Comparison of ENCODE assay signal across 8 mouse cellular contexts in genomic region chr4:41063894-41064673, GRCm38 (mm10). TPM values are rescaled to one million over a fixed set of nuclear protein-coding genes. Genes with fewer than 3 reads are reported as not detected.
DNase-seq lines count a peak whose midpoint lies in the region; ATAC-seq lines count a peak whose summit lies in the region.

No protein-coding gene starts in this region.

- no peak overlapping the region for H3K9ac ChIP-seq in intestine, embryonic 16.5 days (ENCODE audit: low read depth, low read length)

- H3K4me2 ChIP-seq in intestine, embryonic 16.5 days (ENCODE audit: low read depth, low read length): peak overlapping the region; percentile 40

- ATAC-seq in intestine, embryonic 16.5 days: peak; percentile 42; the same call in 1 of the 2 replicates

- DNase-seq in heart, embryonic 10.5 days (ENCODE audit: low spot score): no peak
- DNase-seq in heart, adult 11 months: no peak
- peak; percentile 24 to 38 for DNase-seq in CD8-positive naive resting alpha-beta T cell, adult 2 months (ENCODE audit: low read depth in 2 of 2, low spot score in 2 of 2)
- peak; percentile 44 for DNase-seq in c-Kit-positive CD71-positive TER-119-negative erythroid progenitor cells, embryonic 14.5 days (ENCODE audit: low read depth)
- DNase-seq in lung, postnatal 36 days: peak; percentile 57
- no peak for DNase-seq in right cerebral cortex, postnatal 25 days
- no peak for DNase-seq in frontal cortex, postnatal 25 days (ENCODE audit: low spot score in 2 of 2)

- H3K4me1 ChIP-seq in heart, embryonic 10.5 days: peaks cover 12% of the 10 kb centered on the region
- H3K4me1 ChIP-seq in intestine, embryonic 16.5 days (ENCODE audit: control insufficient read depth, insufficient read depth, low read length): no peaks in the 10 kb centered on the region

- H3K36me3 ChIP-seq in heart, embryonic 10.5 days: no peaks in the 10 kb centered on the region
- H3K36me3 ChIP-seq in intestine, embryonic 16.5 days (ENCODE audit: control insufficient read depth, insufficient read depth, low read length): no peaks in the 10 kb centered on the region

- 16% methylated on average over 16 of the region's 16 CpGs for WGBS in heart, embryonic 10.5 days
- WGBS in intestine, embryonic 16.5 days: 16% methylated on average over 16 of the region's 16 CpGs

- H3K4me3 ChIP-seq in heart, embryonic 10.5 days: peak overlapping the region; percentile 38
- peak overlapping the region; percentile 20; the same call in 1 of the 2 replicates for H3K4me3 ChIP-seq in intestine, embryonic 16.5 days (ENCODE audit: low read length)

- peaks cover 11% of the 10 kb centered on the region for H3K27me3 ChIP-seq in heart, embryonic 10.5 days (ENCODE audit: insufficient read depth, poor library complexity, severe bottlenecking)
- no peaks in the 10 kb centered on the region for H3K27me3 ChIP-seq in intestine, embryonic 16.5 days (replicated peaks; ENCODE audit: control insufficient read depth, insufficient read depth, low read length)

- H3K27ac ChIP-seq in heart, embryonic 10.5 days: no peak overlapping the region
- H3K27ac ChIP-seq in intestine, embryonic 16.5 days (ENCODE audit: low read length): no peak overlapping the region

- no peaks in the 10 kb centered on the region for H3K9me3 ChIP-seq in heart, embryonic 10.5 days
- H3K9me3 ChIP-seq in intestine, embryonic 16.5 days (ENCODE audit: control insufficient read depth, low read length): no peaks in the 10 kb centered on the region

RNA-seq across cellular contexts. Expression of gene Aqp7, which starts 16.1 kb away (rescaled TPM):
- 0.09 and 1.2 TPM in 2 replicates for polyA plus RNA-seq in heart, embryonic 10.5 days (2016; fragmentation: Nextera tagmentation; extraction: Ambion mirVana)
- polyA plus RNA-seq in intestine, embryonic 16.5 days (2015; fragmentation: Nextera tagmentation; extraction: Ambion mirVana): 0.56 and 0.83 TPM in 2 replicates

RNA-seq across cellular contexts. Expression of gene Aqp3, which starts 33.9 kb away (rescaled TPM):
- 10.6 TPM in 2 replicates for polyA plus RNA-seq in heart, embryonic 10.5 days (2016; fragmentation: Nextera tagmentation; extraction: Ambion mirVana)
- 4.4 and 4.5 TPM in 2 replicates for polyA plus RNA-seq in intestine, embryonic 16.5 days (2015; fragmentation: Nextera tagmentation; extraction: Ambion mirVana)

Comparison
In these comparisons a context has a peak if more than half of its experiments do, and no peak if none do; other contexts are left out.
1. DNase-seq: peak in CD8-positive naive resting alpha-beta T cell, adult 2 months (2 of 2), c-Kit-positive CD71-positive TER-119-negative erythroid progenitor cells, embryonic 14.5 days (single experiment) and lung, postnatal 36 days (single experiment); none in heart, embryonic 10.5 days (single experiment), heart, adult 11 months (single experiment), right cerebral cortex, postnatal 25 days (single experiment) and frontal cortex, postnatal 25 days (0 of 2).